Mouse (Mus musculus) kidney, adult 2 months (tissue): ENCODE measurements around the gene Shb.

ENCODE experiments used
- CTCF ChIP-seq: fragments of 200-500 bp; conservative IDR thresholded peaks from 2 replicates; pipeline ENCODE4 v1.5.1; 2011; ENCODE audit warnings: low read depth, mild to moderate bottlenecking, control low read depth, low read length, moderate library complexity, mixed read lengths; ENCODE audit not compliant: insufficient read depth, insufficient read length
- POLR2A ChIP-seq: fragments of 200-500 bp; IDR thresholded peaks from one replicate; pipeline ENCODE4 v1.6.1; 2011; ENCODE audit warnings: low read depth, low read length, control low read depth

DNA sequence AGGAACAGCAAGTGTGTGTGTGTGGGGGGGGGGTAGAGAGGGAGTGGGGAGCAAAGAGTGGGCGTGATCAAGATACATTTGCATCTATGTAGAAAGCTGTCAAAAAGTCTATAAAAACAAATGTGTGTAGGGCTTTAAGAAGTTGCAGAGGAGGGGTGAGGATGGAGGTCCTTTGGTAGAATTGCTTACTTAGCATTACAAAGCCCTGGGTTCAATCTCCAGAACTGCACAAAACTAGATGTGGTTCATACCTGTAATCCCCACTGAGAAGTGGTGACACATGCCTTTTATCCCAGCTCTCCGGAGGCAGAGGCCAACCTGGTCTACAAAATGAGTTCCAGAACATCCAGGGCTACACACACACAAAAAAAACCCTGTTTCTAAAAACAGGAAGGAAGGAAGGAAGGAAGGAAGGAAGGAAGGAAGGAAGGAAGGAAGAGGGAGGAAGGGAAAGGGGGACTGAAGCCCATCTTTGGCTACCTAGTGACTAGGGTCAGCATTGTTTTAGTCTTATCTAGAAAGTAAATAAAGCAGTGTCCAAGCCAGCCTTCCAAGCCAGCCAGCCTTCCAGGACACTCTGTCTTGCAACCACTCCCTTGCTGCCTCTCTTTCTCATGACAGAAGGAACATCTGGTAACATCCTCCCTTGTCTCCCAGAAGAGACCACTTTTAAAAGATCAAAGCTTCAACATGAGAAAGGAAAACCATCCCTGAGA, 5.3 kb downstream of the Shb start:
- TF ChIP-seq POLR2A, result no peak
- no peak for TF ChIP-seq CTCF
